Mouse (Mus musculus) c-Kit-positive CD71-positive TER-119-positive erythroid progenitor cells, embryonic 14.5 days (primary cell): ENCODE measurements around the gene Smim15.

Experiments
- DNase-seq: peaks from one replicate; pipeline ENCODE4 v3.0.0-alpha.2; 2013; ENCODE audit warnings: low spot score

Gene Smim15

GRCm38 (mm10) chr13:108044222-108044941, at the start of gene Smim15:
Gene Smim15, plus strand, starts transcription at chr13:108044446.
- DNase-seq: peak; percentile 79

- no peak for DNase-seq
Observed at GRCm38 (mm10) chr13:107995211-107995610, 49.0 kb upstream of the Smim15 start.

GRCm38 (mm10) chr13:107996301-107996700, 47.9 kb upstream of the Smim15 start:
- DNase-seq: no peak

- no peak for DNase-seq
Observed at GRCm38 (mm10) chr13:108007861-108008260, 36.4 kb upstream of the Smim15 start.

GRCm38 (mm10) chr13:108013110-108013509, 31.1 kb upstream of the Smim15 start:
- no peak for DNase-seq

- DNase-seq: no peak
Observed at GRCm38 (mm10) chr13:108013839-108014238, 30.4 kb upstream of the Smim15 start.

GRCm38 (mm10) chr13:108015166-108015565, 29.1 kb upstream of the Smim15 start:
- DNase-seq: no peak

GRCm38 (mm10) chr13:108017349-108017748, 26.9 kb upstream of the Smim15 start:
- DNase-seq: no peak

- DNase-seq: no peak
Observed at GRCm38 (mm10) chr13:108025802-108026201, 18.4 kb upstream of the Smim15 start.

- no peak for DNase-seq
Observed at GRCm38 (mm10) chr13:108032789-108033188, 11.5 kb upstream of the Smim15 start.

GRCm38 (mm10) chr13:108039375-108039774, 4.9 kb upstream of the Smim15 start:
- DNase-seq: no peak

- no peak for DNase-seq
Observed at GRCm38 (mm10) chr13:108039902-108040301, 4.3 kb upstream of the Smim15 start.

GRCm38 (mm10) chr13:108040451-108040850, 3.8 kb upstream of the Smim15 start:
- DNase-seq: no peak

- peak; percentile 44 for DNase-seq
Observed at GRCm38 (mm10) chr13:108041358-108041757, 2.9 kb upstream of the Smim15 start.

GRCm38 (mm10) chr13:108043431-108044221, 620 bp upstream of the Smim15 start:
- DNase-seq: peak; percentile 15

GRCm38 (mm10) chr13:108045646-108046045, 1.4 kb downstream of the Smim15 start:
- DNase-seq: no peak

GRCm38 (mm10) chr13:108046071-108046470, 1.8 kb downstream of the Smim15 start:
- DNase-seq: no peak

- DNase-seq: no peak
Observed at GRCm38 (mm10) chr13:108046891-108047290, 2.6 kb downstream of the Smim15 start.

GRCm38 (mm10) chr13:108047364-108047763, 3.1 kb downstream of the Smim15 start:
- no peak for DNase-seq

GRCm38 (mm10) chr13:108056896-108057295, 12.7 kb downstream of the Smim15 start:
- no peak for DNase-seq

GRCm38 (mm10) chr13:108060286-108060885, 16.1 kb downstream of the Smim15 start:
- no peak for DNase-seq

- DNase-seq: no peak
Observed at GRCm38 (mm10) chr13:108060936-108061578, 16.8 kb downstream of the Smim15 start.
